Mouse (Mus musculus): ENCODE measurements at regions not wholly inside any gene's neighbourhood (a gene's known extent, or its start where the extent isn't known, plus 50 kb on each side); places are given as distances from the start of the nearest gene placed in this dataset.

- TF ChIP-seq GATA1 (IDR thresholded peaks at IDR 0.05; ENCODE audit: borderline replicate concordance, low read length) (no peak), FLI1 (IDR thresholded peaks at IDR 0.05; ENCODE audit: low read length) (no peak)
These were observed 587.9 kb upstream of the Auts2 start for GRCm38 (mm10) chr5:133131042-133131441.

Data from megakaryocyte, embryonic 14.5 days (primary cell).